Mouse (Mus musculus) layer of hippocampus, postnatal 36 days (tissue): ENCODE measurements at regions not wholly inside any gene's neighbourhood (a gene's known extent, or its start where the extent isn't known, plus 50 kb on each side); places are given as distances from the start of the nearest gene placed in this dataset.

Experiments
- DNase-seq, 2 experiments: peaks; one replicate each; pipeline ENCODE4 v3.0.0; 2022

GRCm38 (mm10) chr1:151088535-151089125 is 93.7 kb upstream of the Gm47985 start:
- DNase-seq = no peak

- no peak for DNase-seq
Measured at GRCm38 (mm10) chr1:151092035-151092434, 90.3 kb upstream of the Gm47985 start.

GRCm38 (mm10) chr1:151095344-151096050 is 86.8 kb upstream of the Gm47985 start:
- DNase-seq = no peak

GRCm38 (mm10) chr1:151096079-151096478 is 86.3 kb upstream of the Gm47985 start:
- DNase-seq = no peak

- no peak for DNase-seq
Measured at GRCm38 (mm10) chr1:151097506-151097905, 84.8 kb upstream of the Gm47985 start.

GRCm38 (mm10) chr1:151098763-151099162 is 83.6 kb upstream of the Gm47985 start:
- DNase-seq = no peak

GRCm38 (mm10) chr1:151100565-151101483 is 81.5 kb upstream of the Gm47985 start:
- no peak for DNase-seq

- no peak for DNase-seq
Measured at GRCm38 (mm10) chr1:151101516-151101915, 80.8 kb upstream of the Gm47985 start.

- DNase-seq = no peak
Measured at GRCm38 (mm10) chr1:151102061-151102460, 80.3 kb upstream of the Gm47985 start.

GRCm38 (mm10) chr1:151102646-151103391 is 79.5 kb upstream of the Gm47985 start:
- no peak for DNase-seq

- DNase-seq = no peak
Measured at GRCm38 (mm10) chr1:151103522-151104037, 78.8 kb upstream of the Gm47985 start.

GRCm38 (mm10) chr1:151104346-151104745 is 78.0 kb upstream of the Gm47985 start:
- DNase-seq = no peak

GRCm38 (mm10) chr1:151104806-151105205 is 77.5 kb upstream of the Gm47985 start:
- DNase-seq = no peak

- no peak for DNase-seq
Measured at GRCm38 (mm10) chr1:151105251-151105650, 77.1 kb upstream of the Gm47985 start.

- no peak for DNase-seq
Measured at GRCm38 (mm10) chr1:151107401-151107800, 74.9 kb upstream of the Gm47985 start.

GRCm38 (mm10) chr1:151109333-151109732 is 73.0 kb upstream of the Gm47985 start:
- DNase-seq = no peak

- no peak for DNase-seq
Measured at GRCm38 (mm10) chr1:151110412-151110811, 71.9 kb upstream of the Gm47985 start.

GRCm38 (mm10) chr1:151111683-151112082 is 70.7 kb upstream of the Gm47985 start:
- no peak for DNase-seq

- DNase-seq = no peak
Measured at GRCm38 (mm10) chr1:151112390-151112789, 69.9 kb upstream of the Gm47985 start.

GRCm38 (mm10) chr1:151113199-151113598 is 69.1 kb upstream of the Gm47985 start:
- no peak for DNase-seq

- no peak for DNase-seq
Measured at GRCm38 (mm10) chr1:151118530-151118929, 63.8 kb upstream of the Gm47985 start.

- DNase-seq = no peak
Measured at GRCm38 (mm10) chr1:151118982-151119381, 63.4 kb upstream of the Gm47985 start.
